Mouse (Mus musculus) forebrain, embryonic 16.5 days (tissue): ENCODE data around the gene Ptpa. TPM values are rescaled to one million over a fixed set of nuclear protein-coding genes. Genes with fewer than 3 reads are reported as not detected.

ENCODE experiments used
- ATAC-seq: fragments of 200-750 bp; cut with Nextera tagmentation; 2 replicates; pipeline ENCODE4 v1.8.0; 2017; ENCODE audit warnings: mild to moderate bottlenecking, moderate library complexity
- H3K27ac ChIP-seq: fragments of 300-500 bp; sonication (generic); 2 replicates; pipeline ENCODE4 v1.5.1; 2014; ENCODE audit warnings: low read length, control low read depth
- H3K27me3 ChIP-seq: fragments of 300-500 bp; sonication (generic); replicated peaks from 2 replicates; pipeline ENCODE4 v1.6.1; 2014; ENCODE audit warnings: low read length; ENCODE audit not compliant: control insufficient read depth, insufficient read depth
- H3K36me3 ChIP-seq: fragments of 300-500 bp; sonication (generic); 2 replicates; pipeline ENCODE4 v1.6.1; 2014; ENCODE audit not compliant: control insufficient read depth, insufficient read depth
- H3K4me1 ChIP-seq: fragments of 300-500 bp; sonication (generic); replicated peaks from 2 replicates; pipeline ENCODE4 v1.6.1; 2014; ENCODE audit warnings: low read length; ENCODE audit not compliant: control insufficient read depth, insufficient read depth
- H3K4me2 ChIP-seq: fragments of 300-500 bp; sonication (generic); 2 replicates; pipeline ENCODE4 v1.6.1; 2014; ENCODE audit warnings: mild to moderate bottlenecking, low read length, control low read depth
- H3K4me3 ChIP-seq: fragments of 300-500 bp; sonication (generic); replicated peaks from 2 replicates; pipeline ENCODE4 v1.5.1; 2014; ENCODE audit warnings: mild to moderate bottlenecking, low read length, control low read depth
- H3K9ac ChIP-seq: fragments of 300-500 bp; sonication (generic); replicated peaks from 2 replicates; pipeline ENCODE4 v1.6.1; 2014; ENCODE audit warnings: low read depth, low read length, control low read depth
- H3K9me3 ChIP-seq: fragments of 300-500 bp; sonication (generic); 2 replicates; pipeline ENCODE4 v1.6.1; 2016; ENCODE audit warnings: low read length; ENCODE audit not compliant: control insufficient read depth
- whole genome bisulfite sequencing: fragments of 180-500 bp; shearing (Covaris S2); extraction: QIAGEN DNeasy Blood & Tissue Kit; methylation state at CpG from one replicate; pipeline ENCODE4 v1.1.7; 2014; 5-methylcytosine and 5-hydroxymethylcytosine counted together
- polyA plus RNA-seq: library from polyadenylated mRNA; unstranded; fragments of >200 nt; fragmentation: Nextera tagmentation; extraction: Ambion mirVana; gene quantifications from 2 replicates; pipeline ENCODE4 v1.2.1, GENCODE M21; 2015

The Ptpa gene
- 146 and 163 TPM in 2 replicates for polyA plus RNA-seq

GRCm38 (mm10) chr2:30415936-30416648 is at the start of gene Ptpa:
TSS of gene Ptpa (plus strand) at chr2:30416039.
- Histone ChIP-seq H3K4me2 (peak within 1 kb of the TSS; percentile 83), H3K4me3 (peak within 1 kb of the TSS; percentile 98), H3K36me3 (no peaks in the 10 kb centered on the region), H3K4me1 (peaks cover 44% of the 10 kb centered on the region), H3K9ac (peak within 1 kb of the TSS; percentile 97), H3K27ac (peak within 1 kb of the TSS; percentile 98), H3K9me3 (no peaks in the 10 kb centered on the region), H3K27me3 (no peaks in the 10 kb centered on the region)
- under 1% methylated on average over 63 of the region's 67 CpGs for whole genome bisulfite sequencing
- peak; percentile 95 for ATAC-seq

- Histone ChIP-seq H3K4me3 (no peak overlapping the region), H3K27me3 (no peaks in the 10 kb centered on the region), H3K4me2 (no peak overlapping the region), H3K36me3 (peaks cover 20% of the 10 kb centered on the region), H3K9ac (no peak overlapping the region), H3K4me1 (peaks cover 12% of the 10 kb centered on the region), H3K9me3 (no peaks in the 10 kb centered on the region), H3K27ac (no peak overlapping the region)
- WGBS = 73% methylated on average over 5 of the region's 5 CpGs
- ATAC-seq = no peak
Measured at GRCm38 (mm10) chr2:30366203-30366602, 49.6 kb upstream of the Ptpa start.

- Histone ChIP-seq H3K4me1 (no peaks in the 10 kb centered on the region), H3K27ac (no peak overlapping the region), H3K9ac (no peak overlapping the region), H3K4me3 (no peak overlapping the region), H3K36me3 (peaks cover 42% of the 10 kb centered on the region), H3K27me3 (no peaks in the 10 kb centered on the region), H3K4me2 (no peak overlapping the region), H3K9me3 (no peaks in the 10 kb centered on the region)
- no peak for ATAC-seq
- 96% methylated on average over 8 of the region's 8 CpGs for WGBS
Measured at GRCm38 (mm10) chr2:30371544-30371943, 44.3 kb upstream of the Ptpa start.

GRCm38 (mm10) chr2:30372726-30373125 is 43.1 kb upstream of the Ptpa start:
- ATAC-seq = no peak
- Histone ChIP-seq H3K4me3 (no peak overlapping the region), H3K9ac (no peak overlapping the region)

GRCm38 (mm10) chr2:30375893-30376292 is 39.9 kb upstream of the Ptpa start:
- Histone ChIP-seq H3K36me3 (peaks cover 38% of the 10 kb centered on the region), H3K9ac (no peak overlapping the region), H3K4me3 (no peak overlapping the region), H3K4me2 (no peak overlapping the region), H3K27ac (no peak overlapping the region), H3K9me3 (no peaks in the 10 kb centered on the region), H3K4me1 (no peaks in the 10 kb centered on the region), H3K27me3 (no peaks in the 10 kb centered on the region)
- no peak for ATAC-seq
- 92% methylated on average over 10 of the region's 10 CpGs for WGBS

More at GRCm38 (mm10) chr2:30372726-30373125, 43.1 kb upstream of the Ptpa start:
- no peaks in the 10 kb centered on the region for H3K4me1 ChIP-seq
- no peaks in the 10 kb centered on the region for H3K27me3 ChIP-seq
- no peak overlapping the region for H3K27ac ChIP-seq
- no peak overlapping the region for H3K4me2 ChIP-seq
- H3K9me3 ChIP-seq = no peaks in the 10 kb centered on the region
- 93% methylated on average over 5 of the region's 5 CpGs for WGBS
- H3K36me3 ChIP-seq = peaks cover 45% of the 10 kb centered on the region

- no peaks in the 10 kb centered on the region for H3K27me3 ChIP-seq
- H3K9ac ChIP-seq = no peak overlapping the region
- ATAC-seq = no peak
- WGBS = 84% methylated on average over 5 of the region's 5 CpGs
- peaks cover 32% of the 10 kb centered on the region for H3K36me3 ChIP-seq
- H3K4me3 ChIP-seq = no peak overlapping the region
- no peaks in the 10 kb centered on the region for H3K9me3 ChIP-seq
- H3K4me1 ChIP-seq = no peaks in the 10 kb centered on the region
- H3K27ac ChIP-seq = no peak overlapping the region
- H3K4me2 ChIP-seq = no peak overlapping the region
Measured at GRCm38 (mm10) chr2:30377721-30378120, 38.1 kb upstream of the Ptpa start.

GRCm38 (mm10) chr2:30379307-30379706 is 36.5 kb upstream of the Ptpa start:
- ATAC-seq = no peak
- no peak overlapping the region for H3K4me2 ChIP-seq
- H3K27me3 ChIP-seq = no peaks in the 10 kb centered on the region
- no peaks in the 10 kb centered on the region for H3K4me1 ChIP-seq
- H3K27ac ChIP-seq = no peak overlapping the region
- 93% methylated on average over 7 of the region's 7 CpGs for WGBS
- H3K4me3 ChIP-seq = no peak overlapping the region
- no peak overlapping the region for H3K9ac ChIP-seq
- H3K9me3 ChIP-seq = no peaks in the 10 kb centered on the region
- H3K36me3 ChIP-seq = peaks cover 27% of the 10 kb centered on the region

- no peak overlapping the region for H3K9ac ChIP-seq
- H3K9me3 ChIP-seq = no peaks in the 10 kb centered on the region
- no peak overlapping the region for H3K4me3 ChIP-seq
- no peaks in the 10 kb centered on the region for H3K27me3 ChIP-seq
- ATAC-seq = no peak
- 95% methylated on average over 10 of the region's 10 CpGs for WGBS
- peaks cover 28% of the 10 kb centered on the region for H3K36me3 ChIP-seq
- no peak overlapping the region for H3K4me2 ChIP-seq
- no peaks in the 10 kb centered on the region for H3K4me1 ChIP-seq
- no peak overlapping the region for H3K27ac ChIP-seq
Measured at GRCm38 (mm10) chr2:30380564-30381376, 35.1 kb upstream of the Ptpa start.

GRCm38 (mm10) chr2:30381377-30381725 is 34.5 kb upstream of the Ptpa start:
- H3K4me3 ChIP-seq = no peak overlapping the region
- H3K27me3 ChIP-seq = no peaks in the 10 kb centered on the region
- no peak overlapping the region for H3K4me2 ChIP-seq
- no peaks in the 10 kb centered on the region for H3K9me3 ChIP-seq
- WGBS = 88% methylated on average over 4 of the region's 4 CpGs
- peaks cover 28% of the 10 kb centered on the region for H3K36me3 ChIP-seq
- no peaks in the 10 kb centered on the region for H3K4me1 ChIP-seq
- no peak for ATAC-seq
- H3K9ac ChIP-seq = no peak overlapping the region
- no peak overlapping the region for H3K27ac ChIP-seq
